Mouse (Mus musculus) small intestine, adult 2 months (tissue): ENCODE data around the gene Hspb9.

Experiments
- CTCF ChIP-seq: fragments of 200-500 bp; IDR thresholded peaks from 2 replicates; pipeline ENCODE4 v1.5.1; 2012; ENCODE audit warnings: low read depth, mild to moderate bottlenecking, control low read depth, inconsistent platforms, low read length, moderate library complexity, mixed read lengths; ENCODE audit not compliant: insufficient replicate concordance, insufficient read length; ENCODE audit errors: extremely low read depth
- POLR2A ChIP-seq: fragments of 200-500 bp; IDR thresholded peaks from 2 replicates; pipeline ENCODE4 v1.6.1; 2012; ENCODE audit warnings: low read depth, mild to moderate bottlenecking, control low read depth, inconsistent platforms, low read length, moderate library complexity

- no peak for TF ChIP-seq CTCF
- no peak for TF ChIP-seq POLR2A
Measured at GRCm38 (mm10) chr11:100727201-100727600, 13.6 kb downstream of the Hspb9 start.
